ENCODE assay signal across 8 mouse cellular contexts in genomic region chr8:12670965-12671364, GRCm38 (mm10). TPM values are rescaled to one million over a fixed set of nuclear protein-coding genes. Genes with fewer than 3 reads are reported as not detected.
DNase-seq lines count a peak whose midpoint lies in the region; ATAC-seq and TF ChIP-seq lines count a peak whose summit lies in the region.

No protein-coding gene starts in this region.

- TF ChIP-seq CTCF in testis, adult 2 months (IDR thresholded peaks at IDR 0.05; ENCODE audit: control insufficient read depth, insufficient read depth, insufficient replicate concordance, low read depth, low read length): no peak
- no peak for TF ChIP-seq CTCF in stomach, postnatal 0 days (IDR thresholded peaks at IDR 0.05; ENCODE audit: low read depth)

- H3K27ac ChIP-seq in testis, adult 2 months (ENCODE audit: control insufficient read depth, insufficient read depth, low read depth, low read length): no peak overlapping the region
- no peak overlapping the region for H3K27ac ChIP-seq in stomach, postnatal 0 days (replicated peaks)

- no peak for TF ChIP-seq POLR2A in testis, adult 2 months (IDR thresholded peaks at IDR 0.05; ENCODE audit: control insufficient read depth, low read depth, low read length)

- H3K4me1 ChIP-seq in testis, adult 2 months (ENCODE audit: control insufficient read depth, insufficient read depth, low read length): peaks cover 3% of the 10 kb centered on the region; the same call in 1 of the 2 replicates
- H3K4me1 ChIP-seq in erythroblast, embryonic 14.5 days (ENCODE audit: control insufficient read depth): peaks cover 41% of the 10 kb centered on the region
- H3K4me1 ChIP-seq in stomach, postnatal 0 days (replicated peaks; ENCODE audit: control insufficient read depth, insufficient read depth): peaks cover 4% of the 10 kb centered on the region

- no peaks in the 10 kb centered on the region for H3K9me3 ChIP-seq in erythroblast, embryonic 14.5 days (ENCODE audit: control insufficient read depth, low read length)
- no peaks in the 10 kb centered on the region for H3K9me3 ChIP-seq in stomach, postnatal 0 days (ENCODE audit: control insufficient read depth, low read length)

- no peak for ATAC-seq in stomach, postnatal 0 days (ENCODE audit: low FRiP score, low TSS enrichment)

- no peaks in the 10 kb centered on the region for H3K27me3 ChIP-seq in testis, adult 2 months (ENCODE audit: control insufficient read depth, insufficient read depth, low read length)
- peaks cover 21% of the 10 kb centered on the region for H3K27me3 ChIP-seq in erythroblast, embryonic 14.5 days (ENCODE audit: control insufficient read depth)
- H3K27me3 ChIP-seq in stomach, postnatal 0 days (ENCODE audit: control insufficient read depth, insufficient read depth, low read length): no peaks in the 10 kb centered on the region

- H3K9ac ChIP-seq in stomach, postnatal 0 days (ENCODE audit: low read length): peak overlapping the region; percentile 38; the same call in 1 of the 2 replicates

- H3K4me2 ChIP-seq in stomach, postnatal 0 days (replicated peaks; ENCODE audit: low read depth): peak overlapping the region; percentile 84

- no peak for TF ChIP-seq EP300 in stomach, postnatal 0 days (optimal IDR thresholded peaks at IDR 0.05)

- 18% methylated on average over 6 of the region's 6 CpGs for WGBS in stomach, postnatal 0 days

- DNase-seq in testis, postnatal 10 days (ENCODE audit: low spot score): no peak
- DNase-seq in liver: peak; percentile 39
- no peak for DNase-seq in stomach, postnatal 0 days (ENCODE audit: low spot score)
- DNase-seq in gastrocnemius, postnatal 10 days: no peak
- DNase-seq in cerebellum, adult 18-20 months: no peak
- DNase-seq in right cerebral cortex, adult 18-20 months: no peak

- H3K4me3 ChIP-seq in testis, adult 2 months (ENCODE audit: control insufficient read depth, low read depth, low read length): peak overlapping the region; percentile 52; the same call in 1 of the 2 replicates
- peak overlapping the region; percentile 99 for H3K4me3 ChIP-seq in erythroblast, embryonic 14.5 days (replicated peaks)
- H3K4me3 ChIP-seq in stomach, postnatal 0 days (ENCODE audit: low read depth, low read length): peak overlapping the region; percentile 90

- H3K36me3 ChIP-seq in testis, adult 2 months (ENCODE audit: control insufficient read depth, insufficient read depth, low read length): 0 out of 2 replicates have a peak, but pooled peaks cover 2% of the 10 kb centered on the region
- H3K36me3 ChIP-seq in erythroblast, embryonic 14.5 days (ENCODE audit: control insufficient read depth): peaks cover 43% of the 10 kb centered on the region
- no peaks in the 10 kb centered on the region for H3K36me3 ChIP-seq in stomach, postnatal 0 days (ENCODE audit: control insufficient read depth, insufficient read depth, low read length)

RNA-seq across cellular contexts. Expression of gene Tubgcp3, which starts 1.1 kb away (rescaled TPM):
- polyA plus RNA-seq in testis, adult 2 months (2012; rRNA removed): 14.2 and 16.8 TPM in 2 replicates
- polyA plus RNA-seq in erythroblast, embryonic 14.5 days (2012): 4.5 TPM in 2 replicates
- 13.5 and 14.7 TPM in 2 replicates for polyA plus RNA-seq in stomach, postnatal 0 days (2015; fragmentation: Nextera tagmentation; extraction: Ambion mirVana)
- 10 to 100 TPM; 10.6 to 13.9 TPM for total RNA-seq in gastrocnemius, postnatal 10 days (2021)
